Mouse (Mus musculus) midbrain, embryonic 10.5 days (tissue): ENCODE data around the gene Fbxo27. TPM values are rescaled to one million over a fixed set of nuclear protein-coding genes. Genes with fewer than 3 reads are reported as not detected.
A peak's percentile ranks its signal among the peaks of the same experiment; 100 is the strongest.

ENCODE experiments used
- DNase-seq: peaks from one replicate; pipeline ENCODE4 v3.0.0-alpha.2; 2017; ENCODE audit warnings: low spot score
- H3K27ac ChIP-seq: fragments of 300-500 bp; sonication (generic); replicated peaks from 2 replicates; pipeline ENCODE4 v1.5.1; 2016; ENCODE audit warnings: mild to moderate bottlenecking
- H3K27me3 ChIP-seq: fragments of 300-500 bp; sonication (generic); 2 replicates; pipeline ENCODE4 v1.6.1; 2016; ENCODE audit warnings: low read depth, mild to moderate bottlenecking; ENCODE audit not compliant: poor library complexity, severe bottlenecking
- H3K36me3 ChIP-seq: fragments of 300-500 bp; sonication (generic); 2 replicates; pipeline ENCODE4 v1.6.1; 2016; ENCODE audit warnings: mild to moderate bottlenecking, moderate library complexity
- H3K4me1 ChIP-seq: fragments of 300-500 bp; sonication (generic); 2 replicates; pipeline ENCODE4 v1.6.1; 2016
- H3K4me3 ChIP-seq: fragments of 300-500 bp; sonication (generic); 2 replicates; pipeline ENCODE4 v1.5.1; 2016; ENCODE audit warnings: mild to moderate bottlenecking, moderate library complexity
- H3K9me3 ChIP-seq: fragments of 300-500 bp; sonication (generic); replicated peaks from 2 replicates; pipeline ENCODE4 v1.6.1; 2016; ENCODE audit warnings: mild to moderate bottlenecking
- WGBS: fragments of 180-500 bp; shearing (Covaris S2); methylation state at CpG from one replicate; pipeline ENCODE4 v1.1.7; 2016; 5-methylcytosine and 5-hydroxymethylcytosine counted together
- polyA plus RNA-seq: library from polyadenylated mRNA; unstranded; fragments of >200 nt; fragmentation: Nextera tagmentation; extraction: Ambion mirVana; gene quantifications from 2 replicates; pipeline ENCODE4 v1.2.1, GENCODE M21; 2016

Fbxo27 gene
- polyA plus RNA-seq, 1 experiment from 2014 or later: 5.8 TPM

DNA sequence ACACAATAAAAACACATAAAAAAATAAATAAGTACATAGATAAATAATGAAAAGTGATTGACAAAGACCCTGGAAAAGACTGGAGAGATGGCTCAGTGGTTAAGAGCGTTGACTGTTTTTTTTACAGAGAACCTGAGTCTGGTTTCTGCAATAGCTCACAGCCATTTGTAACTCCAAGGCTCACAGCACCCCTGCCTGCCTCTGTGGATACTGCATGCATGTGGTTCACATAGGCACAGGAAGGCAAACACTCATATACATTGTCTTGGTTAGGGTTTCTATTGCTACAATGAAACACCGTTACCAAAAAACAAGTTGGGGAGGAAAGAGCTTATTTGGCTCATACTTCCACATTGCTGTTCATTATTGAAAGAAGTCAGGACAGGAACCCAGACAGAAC, 22.9 kb downstream of the Fbxo27 start:
- no peaks in the 10 kb centered on the region for H3K36me3 ChIP-seq
- DNase-seq: no peak
- no peaks in the 10 kb centered on the region for H3K9me3 ChIP-seq
- no peak overlapping the region for H3K4me3 ChIP-seq
- H3K27ac ChIP-seq: no peak overlapping the region
- peaks cover 14% of the 10 kb centered on the region for H3K4me1 ChIP-seq
- 99% methylated on average over 2 of the region's 2 CpGs for WGBS
- 0 out of 2 replicates have a peak, but pooled peaks cover 9% of the 10 kb centered on the region for H3K27me3 ChIP-seq

DNA sequence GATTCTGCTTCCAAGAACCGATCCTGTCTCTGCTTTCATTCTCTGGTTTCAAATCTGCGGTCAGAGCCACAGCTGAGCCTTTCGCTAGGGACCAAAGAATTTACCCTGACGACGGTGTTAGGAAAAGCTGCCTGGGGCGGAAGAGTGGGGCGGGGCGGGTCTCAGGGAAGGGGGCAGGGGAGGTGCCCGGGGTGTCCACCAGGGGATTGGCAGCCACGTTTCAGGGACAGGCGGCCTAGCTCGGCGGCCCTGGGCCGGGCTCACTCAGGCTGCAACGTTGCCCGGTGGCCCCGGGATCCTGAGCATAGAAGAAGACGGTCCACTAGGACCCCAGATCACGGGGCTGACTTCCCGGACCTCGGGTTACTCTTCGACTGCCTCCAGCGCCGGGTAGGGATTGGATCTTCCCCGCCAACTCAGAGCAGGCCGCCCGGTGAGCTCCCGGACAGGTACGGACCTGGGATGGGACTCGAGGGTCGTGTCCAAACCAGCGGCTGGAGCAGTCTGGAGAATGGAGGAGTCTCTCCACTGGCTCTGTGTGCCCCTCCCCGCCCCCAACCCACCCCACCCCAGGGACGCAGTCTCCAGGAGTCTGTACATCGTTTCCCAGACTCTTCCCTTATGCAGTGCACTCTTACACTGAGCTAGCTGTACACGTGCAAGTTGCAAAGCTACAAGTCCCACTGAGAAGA, 24.1 kb downstream of the Fbxo27 start, which contains the start of gene Fbxo17:
Gene Fbxo17 (plus strand): TSS at position 215 of the 692 bp plus-strand sequence.
- Histone ChIP-seq H3K4me3 (peak within 1 kb of the TSS; percentile 63), H3K27me3 (0 out of 2 replicates have a peak, but pooled peaks cover 9% of the 10 kb centered on the region), H3K4me1 (peaks cover 14% of the 10 kb centered on the region), H3K36me3 (no peaks in the 10 kb centered on the region), H3K27ac (peak within 1 kb of the TSS; percentile 84), H3K9me3 (no peaks in the 10 kb centered on the region)
- DNase-seq: peak; percentile 73
- WGBS: 3% methylated on average over 36 of the region's 36 CpGs

DNA sequence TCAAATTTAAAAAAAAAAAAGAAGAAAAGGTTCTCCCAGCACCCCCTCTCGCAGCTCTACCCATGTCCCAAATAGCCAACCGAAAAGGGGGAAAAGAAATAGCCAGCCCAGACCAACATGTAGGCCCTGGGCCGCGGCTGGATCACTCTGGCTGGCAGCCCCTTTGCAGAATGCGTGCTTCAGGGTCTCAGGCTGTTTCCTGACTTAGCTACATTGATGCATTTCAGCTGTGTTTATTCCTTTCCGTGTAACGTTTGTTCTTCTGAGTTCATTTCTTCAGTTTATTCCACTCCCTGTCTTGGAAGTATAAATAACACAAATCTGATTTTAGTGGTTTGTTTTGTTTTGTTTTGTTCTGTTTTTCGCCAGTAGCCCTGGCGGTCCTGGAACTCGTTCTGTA, 25.1 kb downstream of the Fbxo27 start:
- WGBS: 89% methylated on average over 10 of the region's 10 CpGs
- Histone ChIP-seq H3K27ac (no peak overlapping the region), H3K9me3 (no peaks in the 10 kb centered on the region), H3K27me3 (0 out of 2 replicates have a peak, but pooled peaks cover 9% of the 10 kb centered on the region), H3K36me3 (no peaks in the 10 kb centered on the region), H3K4me1 (peaks cover 14% of the 10 kb centered on the region), H3K4me3 (no peak overlapping the region)
- no peak for DNase-seq

DNA sequence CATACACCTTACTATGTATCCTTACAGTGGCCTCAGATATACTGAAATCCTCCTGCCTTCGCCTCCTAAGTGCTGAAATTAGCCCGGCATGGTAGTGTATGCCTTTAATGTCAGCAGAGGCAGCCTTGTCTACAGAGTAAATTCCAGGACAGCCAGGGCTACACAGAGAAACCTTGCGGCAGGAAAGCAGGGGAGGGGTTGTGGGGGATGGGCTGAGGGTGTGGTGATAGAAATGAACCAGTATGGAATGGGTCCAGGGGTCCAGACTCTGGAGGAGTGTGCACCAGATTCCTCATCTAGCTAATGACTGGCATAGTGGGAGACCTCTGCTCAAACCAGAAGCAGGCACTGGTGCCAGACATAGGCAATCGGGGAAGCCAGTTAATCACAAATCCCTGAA, 26.5 kb downstream of the Fbxo27 start:
- Histone ChIP-seq H3K4me3 (no peak overlapping the region), H3K4me1 (peaks cover 14% of the 10 kb centered on the region), H3K27ac (no peak overlapping the region), H3K36me3 (no peaks in the 10 kb centered on the region), H3K27me3 (0 out of 2 replicates have a peak, but pooled peaks cover 9% of the 10 kb centered on the region), H3K9me3 (no peaks in the 10 kb centered on the region)
- DNase-seq: no peak
- WGBS: 70% methylated on average over 4 of the region's 4 CpGs

DNA sequence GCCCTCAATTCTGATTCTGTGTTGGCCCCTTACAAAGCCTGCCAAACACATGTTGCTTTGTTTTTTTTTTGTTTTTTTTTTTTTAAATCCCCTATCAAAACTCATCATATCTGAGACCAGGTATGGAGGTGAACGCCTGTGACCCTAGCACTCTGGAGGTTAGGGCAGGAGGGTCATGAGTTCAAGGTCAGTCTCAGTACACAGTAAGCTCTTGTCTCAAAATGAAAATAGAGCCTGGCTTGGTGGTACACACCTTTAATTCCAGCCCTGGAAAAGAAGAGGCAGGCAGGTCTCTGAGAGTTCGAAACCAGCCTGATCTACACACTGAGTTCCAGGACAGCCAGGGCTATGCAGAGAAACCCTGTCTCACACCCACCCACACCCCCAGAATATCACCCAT, 27.0 kb downstream of the Fbxo27 start:
- no peaks in the 10 kb centered on the region for H3K36me3 ChIP-seq
- H3K27ac ChIP-seq: no peak overlapping the region
- H3K4me3 ChIP-seq: no peak overlapping the region
- H3K9me3 ChIP-seq: peaks cover 3% of the 10 kb centered on the region; the same call in 1 of the 2 replicates
- DNase-seq: no peak
- H3K4me1 ChIP-seq: peaks cover 14% of the 10 kb centered on the region
- H3K27me3 ChIP-seq: 0 out of 2 replicates have a peak, but pooled peaks cover 9% of the 10 kb centered on the region
- 89% methylated on average over 2 of the region's 2 CpGs for WGBS

DNA sequence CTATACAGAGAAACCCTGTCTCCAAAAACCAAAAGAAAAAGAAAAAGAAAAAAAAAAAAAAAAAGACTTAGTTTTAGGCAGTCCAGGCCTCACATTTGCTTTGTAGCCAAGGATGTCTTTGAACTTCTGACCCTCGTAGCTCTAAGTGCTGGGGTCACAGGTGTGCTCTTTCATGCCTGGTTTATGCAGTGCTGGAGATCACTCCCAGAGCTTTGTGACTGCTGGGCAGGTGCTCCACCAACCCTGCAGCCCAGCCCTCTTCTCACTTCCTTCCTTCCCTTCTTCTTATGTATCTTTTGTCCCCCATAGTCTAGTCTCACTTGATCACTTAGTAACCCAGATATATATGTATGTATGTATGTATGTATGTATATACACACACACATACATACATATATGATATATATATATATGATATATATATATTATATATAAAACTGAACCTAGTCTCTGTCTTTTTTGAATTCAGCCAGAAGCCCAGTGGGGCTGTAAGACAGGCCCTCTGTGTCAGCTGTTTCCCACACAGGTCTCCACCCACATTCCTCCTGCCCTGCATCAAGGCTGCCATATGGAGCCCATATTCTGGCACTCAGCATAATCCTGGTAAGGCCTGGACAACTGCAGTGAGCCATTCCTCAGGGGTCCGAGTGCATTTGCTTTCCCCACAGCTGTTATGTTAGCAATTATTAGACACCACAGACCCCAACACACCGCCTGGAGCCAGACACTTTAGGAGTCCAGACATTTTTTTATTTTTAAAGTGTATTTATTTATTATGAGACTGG, 28.3 kb downstream of the Fbxo27 start:
- WGBS: 74% methylated on average over 3 of the region's 3 CpGs

DNA sequence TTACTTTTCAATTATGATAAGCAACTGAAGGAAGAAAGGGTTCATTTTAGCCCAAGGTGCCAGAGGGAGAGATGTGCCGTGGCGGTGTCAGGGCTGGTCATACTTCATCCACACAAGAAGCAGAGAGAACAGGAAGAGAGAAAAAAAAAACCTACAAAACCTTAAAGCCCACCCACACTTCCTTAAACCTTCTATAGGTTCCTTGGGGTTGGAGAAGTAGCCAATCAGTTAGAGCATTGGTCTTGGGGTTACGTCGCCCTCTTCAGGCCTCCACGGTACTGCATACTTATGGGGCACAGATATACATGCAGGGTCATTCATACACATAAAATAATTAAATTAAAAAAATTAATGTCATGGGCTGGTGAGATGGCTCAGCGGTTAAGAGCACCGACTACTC, 29.4 kb downstream of the Fbxo27 start:
- no peaks in the 10 kb centered on the region for H3K27me3 ChIP-seq

More for the DNA sequence above, 28.3 kb downstream of the Fbxo27 start:
- H3K4me1 ChIP-seq: peaks cover 13% of the 10 kb centered on the region
- H3K9me3 ChIP-seq: peaks cover 4% of the 10 kb centered on the region; the same call in 1 of the 2 replicates
- DNase-seq: peak; percentile 20
- H3K27ac ChIP-seq: no peak overlapping the region
- no peaks in the 10 kb centered on the region for H3K36me3 ChIP-seq
- H3K27me3 ChIP-seq: no peaks in the 10 kb centered on the region
- no peak overlapping the region for H3K4me3 ChIP-seq

DNA sequence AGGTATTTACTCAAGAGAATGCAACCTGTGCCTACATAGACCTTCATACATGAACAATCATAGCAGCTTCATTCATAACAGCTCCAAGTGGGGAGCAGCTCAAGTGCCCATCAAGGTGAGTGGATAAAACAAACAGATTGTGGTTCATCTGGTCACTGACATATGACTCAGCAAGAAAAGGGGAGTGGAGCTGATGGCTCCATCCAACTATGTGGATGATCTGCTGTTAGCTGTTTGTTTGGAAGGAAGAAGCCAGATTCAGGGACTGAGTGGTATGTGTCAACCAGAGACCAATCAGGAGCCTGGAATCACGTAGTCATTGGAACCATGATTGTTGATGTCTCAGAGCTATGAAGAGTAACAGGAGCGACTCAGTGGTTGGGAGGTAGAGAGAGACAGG, 32.0 kb downstream of the Fbxo27 start:
- H3K27me3 ChIP-seq: no peaks in the 10 kb centered on the region
- WGBS: 92% methylated on average over 2 of the region's 2 CpGs
- DNase-seq: no peak
- H3K4me1 ChIP-seq: peaks cover 3% of the 10 kb centered on the region; the same call in 1 of the 2 replicates
- H3K27ac ChIP-seq: no peak overlapping the region
- H3K36me3 ChIP-seq: no peaks in the 10 kb centered on the region
- H3K4me3 ChIP-seq: no peak overlapping the region
- H3K9me3 ChIP-seq: peaks cover 4% of the 10 kb centered on the region; the same call in 1 of the 2 replicates

More for the DNA sequence above, 29.4 kb downstream of the Fbxo27 start:
- no peaks in the 10 kb centered on the region for H3K36me3 ChIP-seq
- no peak for DNase-seq
- H3K27ac ChIP-seq: no peak overlapping the region
- H3K4me1 ChIP-seq: peaks cover 5% of the 10 kb centered on the region
- WGBS: 95% methylated on average over 7 of the region's 7 CpGs
- no peak overlapping the region for H3K4me3 ChIP-seq
- H3K9me3 ChIP-seq: peaks cover 4% of the 10 kb centered on the region; the same call in 1 of the 2 replicates

DNA sequence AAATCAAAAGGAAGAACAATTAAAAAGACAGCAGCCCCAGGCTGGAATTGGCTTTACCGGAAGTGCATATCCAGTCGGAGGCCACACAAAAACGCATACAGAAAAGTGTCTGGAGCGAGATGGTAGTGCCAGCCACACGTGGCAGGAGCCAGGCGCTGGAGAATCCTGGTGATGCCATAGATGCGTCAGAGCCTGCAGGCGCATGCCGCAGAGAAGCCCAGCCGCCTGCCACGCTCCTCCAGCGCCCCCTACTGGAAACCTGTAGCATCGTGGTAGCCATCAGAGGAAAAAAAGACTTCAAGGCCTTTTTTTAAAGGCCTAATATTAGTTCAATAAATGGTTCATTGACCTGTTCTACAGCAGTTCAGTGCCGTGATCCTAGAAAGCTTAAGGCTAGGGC, 34.0 kb downstream of the Fbxo27 start:
- peaks cover 3% of the 10 kb centered on the region; the same call in 1 of the 2 replicates for H3K4me1 ChIP-seq

DNA sequence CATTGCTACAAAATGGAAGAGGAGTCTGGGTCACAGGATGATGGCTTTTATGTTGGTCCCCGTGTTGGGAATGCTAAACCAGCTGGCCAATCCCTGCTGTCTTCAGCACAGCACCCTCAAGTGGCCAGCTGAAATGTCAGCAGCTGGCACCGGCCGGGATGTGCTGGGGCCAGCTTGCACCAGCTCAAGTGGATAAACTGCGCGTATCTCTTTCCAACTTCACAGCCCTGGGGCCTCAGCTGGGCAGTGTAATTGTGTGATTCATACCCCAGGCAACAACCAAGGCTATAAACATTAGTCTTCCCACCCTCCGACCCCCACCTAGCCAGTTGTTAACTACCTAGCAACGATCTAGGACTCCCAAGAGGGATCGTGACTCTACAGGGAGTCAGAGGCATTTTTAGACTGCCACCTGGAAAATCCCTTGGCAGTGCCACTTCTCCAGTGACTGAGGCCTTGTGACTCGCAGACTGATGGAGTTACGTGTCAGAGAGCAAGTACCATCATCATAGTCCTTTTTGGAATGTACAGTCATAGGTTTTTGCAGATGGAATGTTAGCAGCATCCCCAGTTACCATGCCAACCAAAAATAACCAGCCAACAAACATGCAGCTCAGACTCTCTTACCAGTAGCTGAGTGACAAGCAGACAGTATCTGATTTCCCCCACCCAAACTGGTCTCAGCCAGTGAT, 35.1 kb downstream of the Fbxo27 start:
- Histone ChIP-seq H3K36me3 (peaks cover 9% of the 10 kb centered on the region; the same call in 1 of the 2 replicates), H3K9me3 (peaks cover 17% of the 10 kb centered on the region), H3K4me3 (no peak overlapping the region), H3K27me3 (peaks cover 20% of the 10 kb centered on the region), H3K27ac (no peak overlapping the region), H3K4me1 (peaks cover 10% of the 10 kb centered on the region)
- WGBS: 63% methylated on average over 10 of the region's 10 CpGs
- peak; percentile 24 for DNase-seq

More for the DNA sequence above, 34.0 kb downstream of the Fbxo27 start:
- no peak overlapping the region for H3K4me3 ChIP-seq
- peaks cover 13% of the 10 kb centered on the region for H3K9me3 ChIP-seq
- no peak overlapping the region for H3K27ac ChIP-seq
- peaks cover 7% of the 10 kb centered on the region; the same call in 1 of the 2 replicates for H3K36me3 ChIP-seq
- peak; percentile 82 for DNase-seq
- WGBS: 11% methylated on average over 14 of the region's 14 CpGs
- peaks cover 9% of the 10 kb centered on the region for H3K27me3 ChIP-seq

DNA sequence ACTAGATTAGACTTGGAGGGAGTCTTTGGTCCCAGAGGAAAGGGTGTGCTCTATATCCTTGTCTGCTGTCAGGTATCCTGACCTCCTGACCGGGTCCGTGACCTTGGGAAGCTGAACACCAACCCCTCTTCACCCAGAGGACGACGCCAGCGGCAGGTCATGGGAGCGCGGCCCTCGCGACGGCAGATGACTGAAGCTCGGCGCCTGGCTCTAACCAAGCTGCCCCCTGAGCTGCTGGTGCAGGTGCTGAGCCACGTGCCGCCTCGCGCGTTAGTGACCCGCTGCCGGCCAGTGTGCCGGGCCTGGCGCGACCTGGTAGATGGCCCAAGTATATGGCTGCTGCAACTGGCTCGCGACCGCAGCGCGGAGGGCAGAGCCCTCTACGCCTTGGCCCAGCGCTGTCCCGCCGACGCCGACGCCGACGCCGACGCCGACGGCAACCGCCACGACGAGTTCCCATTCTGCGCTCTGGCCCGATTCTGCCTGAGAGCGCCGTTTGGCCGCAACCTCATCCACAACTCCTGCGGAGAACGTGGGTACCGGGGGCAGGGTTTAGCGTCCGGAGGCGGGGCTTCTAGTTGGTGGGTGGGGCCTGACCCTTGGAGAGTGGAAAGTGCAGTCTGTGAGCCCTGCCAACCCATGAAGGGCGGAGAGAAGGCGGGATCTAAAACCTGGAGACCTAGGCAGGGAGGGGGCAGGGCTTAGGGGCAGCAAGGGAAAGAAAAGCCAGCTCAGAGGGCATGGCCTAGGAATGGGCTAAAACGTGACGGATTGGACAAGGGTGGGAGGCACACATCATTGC, 39.9 kb downstream of the Fbxo27 start:
- peaks cover 29% of the 10 kb centered on the region for H3K36me3 ChIP-seq
- WGBS: 3% methylated on average over 58 of the region's 58 CpGs
- H3K4me1 ChIP-seq: peaks cover 19% of the 10 kb centered on the region
- peak; percentile 83 for DNase-seq
- peak overlapping the region; percentile 59 for H3K4me3 ChIP-seq
- H3K27me3 ChIP-seq: peaks cover 27% of the 10 kb centered on the region
- peaks cover 13% of the 10 kb centered on the region for H3K9me3 ChIP-seq
- peak overlapping the region; percentile 72 for H3K27ac ChIP-seq
